Mouse (Mus musculus) left cerebral cortex, adult 11 months (tissue): ENCODE results near the gene Rif1.

Experiments
- DNase-seq: peaks from one replicate; pipeline ENCODE4 v3.0.0; 2022; ENCODE audit warnings: low spot score

Rif1 gene

DNA sequence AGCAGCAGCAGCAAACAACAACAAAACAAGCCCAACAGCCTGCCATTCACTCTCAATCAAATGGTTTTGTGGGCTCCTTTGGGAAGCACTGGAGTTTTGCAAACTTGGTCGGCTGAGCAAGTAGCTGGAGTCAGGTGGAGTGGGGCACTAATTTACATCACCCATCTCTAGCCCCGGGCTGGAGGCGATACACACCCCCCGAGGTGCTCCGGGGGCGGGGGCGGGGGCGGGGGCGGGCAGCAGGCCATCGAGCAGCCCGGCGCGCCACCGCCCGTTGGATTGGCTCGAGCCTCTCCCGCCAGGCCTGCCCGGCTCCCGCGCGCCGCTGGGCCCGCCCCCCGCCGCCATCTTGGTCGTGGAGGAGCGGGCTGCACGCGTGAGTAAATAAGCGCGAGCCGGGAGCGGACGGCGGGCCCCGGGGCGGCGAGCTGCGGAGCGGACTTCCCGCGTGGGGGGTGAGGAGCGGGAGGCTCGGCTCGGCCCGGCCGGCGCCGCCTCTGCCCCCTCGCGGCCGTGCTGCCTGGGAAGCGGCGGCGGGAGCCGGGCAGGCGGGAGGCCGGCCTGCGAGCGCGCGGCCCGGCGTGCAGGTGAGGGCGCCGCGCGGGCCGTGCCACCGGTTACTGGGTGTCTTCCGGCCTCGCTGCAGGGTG, at the start of gene Rif1:
Gene Rif1, plus strand, starts transcription at position 342 of the 650 bp plus-strand sequence.
- DNase-seq = peak; percentile 47

DNA sequence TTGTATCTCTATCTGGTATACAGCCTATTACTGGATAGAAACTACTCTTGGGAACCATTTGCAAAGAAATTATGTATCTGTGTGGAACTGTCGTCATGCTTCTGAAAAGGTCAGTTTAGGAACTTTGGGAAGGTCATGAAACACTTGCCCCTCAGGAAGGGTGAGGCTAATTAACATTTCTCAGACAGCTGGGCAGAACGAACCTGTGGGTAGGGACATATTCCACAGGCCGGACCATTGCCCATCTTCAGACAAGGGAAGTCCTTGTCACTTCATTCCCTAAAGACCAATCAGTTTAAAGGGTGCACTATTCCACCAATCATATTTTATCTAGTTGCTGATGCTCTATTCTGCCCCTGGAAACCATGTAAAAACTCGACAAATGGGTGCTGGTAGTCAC, 45.6 kb upstream of the Rif1 start:
- no peak for DNase-seq

DNA sequence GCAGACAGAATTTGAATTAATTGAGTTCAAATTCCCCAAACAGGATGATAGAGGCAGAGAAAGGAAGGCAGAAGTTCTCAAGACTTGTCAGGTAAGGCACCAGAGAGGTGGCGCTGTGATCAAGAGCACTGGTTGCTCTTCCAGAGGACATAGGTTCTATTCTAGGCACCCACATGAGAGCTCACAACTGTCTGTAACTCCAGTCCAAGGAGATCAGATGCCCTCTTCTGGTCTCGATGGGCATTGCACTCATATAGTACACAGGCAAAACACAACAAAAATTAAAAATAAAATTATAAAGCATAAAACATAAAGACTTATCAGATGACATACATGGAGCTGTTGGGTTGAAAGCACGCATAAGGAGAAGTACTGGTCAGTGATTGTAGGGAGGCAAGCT, 43.2 kb upstream of the Rif1 start:
- no peak for DNase-seq

DNA sequence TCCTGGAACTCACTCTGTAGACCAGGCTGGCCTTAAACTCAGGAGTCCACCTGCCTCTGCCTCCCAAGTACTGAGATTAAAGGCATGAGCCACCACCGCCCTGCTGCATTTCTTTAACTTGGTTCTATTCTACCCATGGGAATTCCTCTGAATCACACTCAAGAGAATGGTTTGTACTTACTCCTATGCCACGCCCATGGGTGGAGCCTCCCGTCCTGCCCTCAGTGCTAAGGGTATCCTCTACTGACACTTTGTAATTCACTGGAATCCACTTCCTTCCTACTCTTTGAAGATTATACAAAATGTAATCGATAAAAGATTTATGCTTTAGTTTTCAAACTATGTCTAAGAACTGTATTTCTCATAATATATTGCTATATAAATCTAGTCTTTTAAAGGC, 41.1 kb upstream of the Rif1 start:
- no peak for DNase-seq

DNA sequence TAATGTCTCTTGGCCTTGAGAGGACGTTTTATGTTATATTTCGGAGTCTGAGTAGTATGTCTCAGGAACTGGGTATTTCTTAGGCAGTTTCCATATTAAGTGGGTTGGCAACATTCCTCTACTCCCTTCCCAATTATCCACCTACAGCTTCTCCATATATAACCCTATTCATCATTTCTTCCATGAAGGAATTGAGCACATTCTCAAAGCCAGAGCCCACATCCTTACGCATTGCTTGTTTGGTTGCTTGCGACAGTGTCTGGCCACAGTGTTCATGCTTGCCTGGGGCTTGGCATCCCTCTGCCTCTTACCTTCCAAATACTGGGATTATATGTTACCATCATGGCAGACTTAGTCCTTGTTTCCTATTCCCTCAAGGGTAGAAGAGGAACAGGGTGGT, 38.0 kb upstream of the Rif1 start:
- DNase-seq = no peak

DNA sequence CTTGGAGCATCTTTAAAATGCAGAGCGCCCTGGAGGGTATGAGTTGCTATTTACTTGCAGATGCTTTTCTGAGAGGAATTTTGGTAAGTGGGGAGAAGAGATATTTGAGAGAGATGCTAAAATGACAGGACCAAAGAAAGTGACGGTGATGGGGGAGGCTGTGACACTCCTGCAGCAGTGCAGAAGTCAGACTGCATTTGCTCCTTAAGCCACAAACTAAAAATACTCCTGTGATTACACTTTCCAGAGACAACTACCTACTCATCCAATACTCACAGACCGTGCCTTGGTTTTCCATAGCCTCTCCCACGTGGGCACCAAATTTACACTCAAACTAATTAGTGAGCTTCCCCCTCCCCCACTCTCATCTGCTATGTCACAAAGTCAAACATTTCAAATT, 37.5 kb upstream of the Rif1 start:
- DNase-seq = no peak

DNA sequence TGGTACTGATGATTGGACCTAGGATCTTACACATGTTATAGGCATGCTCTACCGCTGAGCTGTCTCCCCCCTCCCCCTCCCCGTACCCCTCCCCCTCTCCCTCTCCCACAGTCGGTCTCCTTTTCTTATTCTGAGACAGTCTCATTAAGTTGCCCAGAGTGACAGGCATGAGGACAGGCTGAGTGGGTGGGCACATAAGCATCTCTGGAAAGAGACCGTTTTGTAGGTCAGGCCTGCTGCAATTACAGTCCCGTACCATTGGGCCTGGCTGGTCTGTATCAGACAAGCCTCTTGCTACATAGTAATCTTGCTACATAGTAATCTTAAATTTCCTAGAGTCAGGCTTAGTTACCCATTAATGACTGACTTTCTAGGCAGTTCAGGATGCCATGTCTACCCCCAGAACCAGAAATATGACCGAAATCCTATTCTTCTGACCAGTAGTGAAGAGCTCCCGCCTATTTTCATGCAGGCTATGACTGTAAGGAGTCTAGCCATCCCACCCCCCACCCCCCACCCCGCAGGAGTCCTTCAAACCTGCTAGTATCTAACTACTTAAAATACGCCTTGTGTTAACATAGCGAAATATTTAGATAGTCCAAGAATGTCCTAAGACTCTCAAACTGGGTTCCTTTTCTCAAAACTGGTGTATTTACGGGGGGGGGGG, 35.6 kb upstream of the Rif1 start:
- no peak for DNase-seq

DNA sequence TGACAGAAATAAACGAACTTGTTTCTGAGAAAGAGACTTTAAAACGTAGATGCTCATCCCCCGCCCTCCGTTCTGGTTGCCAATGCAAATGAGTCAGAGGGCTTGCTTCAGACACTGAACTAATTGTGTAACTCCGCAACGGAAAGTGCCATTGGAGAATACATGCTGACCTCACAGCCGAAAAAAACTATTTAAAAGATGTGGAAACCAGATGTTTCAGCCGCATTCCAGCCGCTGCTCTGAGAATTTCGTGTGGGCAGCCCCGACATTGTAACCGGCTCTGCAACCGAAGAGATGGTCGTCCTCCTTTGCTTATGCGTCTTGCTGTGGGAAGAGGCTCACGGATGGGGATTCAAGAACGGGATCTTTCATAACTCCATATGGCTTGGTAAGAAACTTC, 34.8 kb upstream of the Rif1 start, which contains the start of gene Tnfaip6:
Gene Tnfaip6, plus strand, starts transcription at position 128 of the 400 bp plus-strand sequence.
- DNase-seq = peak; percentile 39

DNA sequence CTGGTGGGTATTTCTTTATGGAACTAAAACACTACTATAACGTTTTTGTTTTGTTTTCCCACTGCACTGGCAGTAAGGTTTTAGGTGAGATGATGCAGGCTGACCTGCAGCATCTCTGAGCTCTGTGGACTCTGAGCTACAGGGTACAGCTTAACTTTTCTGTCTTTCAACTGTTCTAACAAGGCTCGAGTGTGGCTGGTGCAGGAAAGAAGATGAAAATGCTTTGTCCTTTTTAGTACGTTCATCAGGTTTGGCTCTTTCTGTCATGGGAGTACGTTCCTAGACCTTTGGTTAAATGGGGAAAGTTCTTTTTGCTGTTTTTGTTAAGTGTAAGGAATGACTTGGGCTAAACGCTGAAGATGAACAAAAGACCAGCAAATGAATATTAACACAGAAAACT, 34.1 kb upstream of the Rif1 start:
- no peak for DNase-seq

DNA sequence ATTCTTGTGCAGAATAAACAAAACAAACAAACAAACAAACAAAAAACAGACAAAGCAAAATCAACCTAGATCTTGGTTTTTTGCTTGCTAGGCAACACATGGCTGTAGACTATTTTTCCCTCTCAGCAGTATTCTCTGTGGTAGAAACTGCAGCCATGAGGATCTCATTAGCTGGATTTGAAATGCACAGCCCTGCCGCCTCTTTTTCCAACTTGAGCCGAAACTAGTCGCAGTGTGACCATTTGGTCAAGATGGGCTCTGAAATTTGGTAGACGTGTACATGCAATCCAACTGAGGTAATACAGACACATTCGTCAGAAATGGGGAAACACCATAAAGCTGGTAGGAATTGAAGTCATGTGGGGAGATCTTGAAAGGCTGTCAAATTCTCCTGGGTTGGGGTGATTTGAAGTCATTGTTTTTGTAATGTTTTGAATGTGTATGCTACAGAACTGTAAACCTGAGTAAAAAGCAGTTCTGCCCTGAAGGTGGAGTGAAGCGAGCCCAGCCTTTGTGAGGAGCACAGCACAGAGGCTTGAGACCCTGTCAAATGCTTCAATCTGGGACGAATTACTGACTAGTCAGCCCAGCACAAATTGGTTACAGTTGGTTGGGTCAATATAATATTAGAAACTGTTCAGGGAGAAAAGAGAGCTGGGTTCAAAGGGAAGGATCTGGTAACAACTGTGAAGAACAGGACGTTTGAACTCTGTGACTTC, 33.4 kb upstream of the Rif1 start:
- no peak for DNase-seq

DNA sequence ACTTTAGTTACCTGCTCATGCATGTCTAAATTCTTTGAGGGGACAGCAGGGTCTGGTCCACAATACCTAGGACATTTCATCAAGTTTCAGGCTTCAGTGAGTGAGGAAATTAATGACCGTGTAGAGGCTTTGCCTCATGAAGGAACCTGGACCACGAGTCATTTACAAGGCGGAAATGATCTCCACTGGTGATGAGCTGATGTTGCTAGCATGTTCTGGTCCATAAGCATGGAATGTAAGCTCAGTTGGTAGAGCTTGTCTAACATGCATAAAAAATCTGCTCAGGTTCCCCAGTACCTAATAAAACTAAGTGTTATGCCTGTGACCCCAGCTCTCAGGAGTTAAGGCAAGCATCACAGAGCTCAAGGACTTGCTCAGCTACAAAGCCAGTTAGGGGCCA, 30.5 kb upstream of the Rif1 start:
- no peak for DNase-seq

DNA sequence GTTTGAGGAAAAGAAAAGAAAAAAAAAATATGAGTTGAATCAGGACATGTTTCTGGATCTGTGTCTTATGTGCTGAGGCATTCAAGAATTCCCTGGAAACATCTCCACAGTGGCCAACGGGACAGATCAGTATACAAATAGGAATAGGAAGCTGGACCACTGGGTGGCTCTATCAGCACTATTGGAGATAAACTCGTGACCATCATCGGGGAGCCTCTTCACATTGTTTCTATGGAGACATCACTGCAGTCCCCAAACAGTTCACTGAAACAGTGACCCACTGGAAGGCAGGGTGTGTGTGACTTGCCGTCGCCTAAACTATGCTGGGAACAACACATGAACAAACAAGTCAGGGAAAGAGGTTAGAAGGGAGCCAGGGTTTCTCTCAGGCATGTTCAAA, 29.9 kb upstream of the Rif1 start:
- no peak for DNase-seq

DNA sequence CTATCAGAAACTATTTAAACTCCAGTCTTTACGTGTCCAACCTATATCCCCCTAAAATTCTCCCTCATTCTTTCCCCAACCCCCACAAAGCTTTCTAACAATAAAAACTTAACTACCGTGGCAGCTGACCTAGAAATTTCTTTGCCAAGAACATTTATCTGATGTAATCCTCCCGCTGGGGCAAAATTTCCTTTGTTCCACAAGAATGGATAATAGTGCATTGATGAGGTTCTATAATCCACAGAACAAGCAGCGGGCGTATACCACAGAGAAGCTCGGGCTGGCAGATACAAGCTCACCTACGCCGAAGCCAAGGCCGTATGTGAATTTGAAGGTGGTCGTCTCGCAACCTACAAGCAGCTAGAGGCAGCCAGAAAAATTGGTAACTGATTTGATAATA, 29.1 kb upstream of the Rif1 start:
- DNase-seq = no peak

DNA sequence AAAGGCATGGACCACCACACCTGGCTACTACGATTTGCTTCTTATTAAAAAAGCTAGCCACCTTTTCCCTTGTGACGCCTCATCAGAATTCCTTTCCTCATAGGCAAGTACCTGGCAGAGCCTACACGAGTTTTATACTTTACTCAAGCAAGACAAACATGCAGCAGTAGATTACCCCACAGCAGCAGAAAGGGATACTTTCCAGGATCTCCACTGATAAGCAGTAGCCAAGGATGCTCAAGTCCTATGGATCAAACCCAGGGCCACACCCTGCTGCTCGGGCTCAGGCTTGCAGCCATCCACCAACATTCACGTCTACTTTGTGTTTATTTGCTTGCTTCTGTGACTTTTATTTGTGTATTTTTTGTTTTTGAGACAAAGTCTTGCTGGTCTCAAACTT, 26.6 kb upstream of the Rif1 start:
- no peak for DNase-seq

DNA sequence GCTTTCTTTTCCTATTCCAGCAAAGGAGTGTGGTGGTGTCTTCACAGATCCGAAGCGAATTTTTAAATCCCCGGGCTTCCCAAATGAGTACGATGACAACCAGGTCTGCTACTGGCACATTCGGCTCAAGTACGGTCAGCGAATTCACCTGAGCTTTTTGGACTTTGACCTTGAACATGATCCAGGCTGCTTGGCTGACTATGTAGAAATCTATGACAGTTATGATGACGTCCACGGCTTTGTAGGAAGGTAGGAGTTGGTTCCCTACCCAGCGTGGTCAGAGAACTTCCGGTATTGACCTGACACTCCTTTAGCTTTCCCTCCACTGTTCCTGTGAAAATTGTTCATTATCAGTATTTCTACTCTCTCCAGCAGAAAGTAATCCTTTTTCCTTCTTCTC, 21.8 kb upstream of the Rif1 start:
- no peak for DNase-seq

DNA sequence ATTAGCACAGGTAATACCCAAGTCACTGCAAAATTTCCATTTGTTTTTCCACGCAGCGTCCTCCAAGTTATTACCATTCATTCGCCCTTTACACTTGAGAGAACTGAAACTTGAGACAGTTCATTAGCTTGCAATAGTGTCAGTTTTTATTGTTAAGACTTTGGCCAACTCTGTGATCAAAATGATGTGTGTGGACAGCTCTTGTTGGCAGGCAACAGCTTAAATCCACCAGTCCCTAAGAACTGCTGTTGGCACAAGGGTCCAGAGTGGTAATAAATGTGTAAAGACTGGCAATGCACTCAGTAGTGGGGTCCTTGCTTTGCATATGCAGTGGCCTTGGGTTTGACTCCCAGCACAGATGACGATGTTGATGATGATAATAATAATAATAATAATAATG, 20.3 kb upstream of the Rif1 start:
- no peak for DNase-seq

DNA sequence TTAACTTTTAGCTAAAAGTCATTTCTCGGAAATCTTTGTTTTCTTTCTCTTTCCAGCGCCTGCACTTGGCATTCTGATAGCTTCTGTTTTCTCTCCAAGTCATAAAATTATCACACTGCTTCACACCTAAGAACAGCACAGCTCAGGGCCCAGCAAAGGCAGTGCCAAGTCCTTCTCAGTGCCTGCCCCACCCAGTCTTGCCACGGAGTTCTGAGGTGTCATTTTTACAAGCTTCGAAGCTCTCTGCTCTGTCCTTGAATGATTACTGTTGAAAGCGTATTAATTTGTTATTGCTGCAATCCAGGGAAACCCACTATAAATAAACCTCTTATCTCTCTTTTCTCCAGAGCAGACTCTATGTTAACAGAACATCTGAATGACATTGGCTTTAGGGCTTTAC, 19.1 kb upstream of the Rif1 start:
- no peak for DNase-seq

DNA sequence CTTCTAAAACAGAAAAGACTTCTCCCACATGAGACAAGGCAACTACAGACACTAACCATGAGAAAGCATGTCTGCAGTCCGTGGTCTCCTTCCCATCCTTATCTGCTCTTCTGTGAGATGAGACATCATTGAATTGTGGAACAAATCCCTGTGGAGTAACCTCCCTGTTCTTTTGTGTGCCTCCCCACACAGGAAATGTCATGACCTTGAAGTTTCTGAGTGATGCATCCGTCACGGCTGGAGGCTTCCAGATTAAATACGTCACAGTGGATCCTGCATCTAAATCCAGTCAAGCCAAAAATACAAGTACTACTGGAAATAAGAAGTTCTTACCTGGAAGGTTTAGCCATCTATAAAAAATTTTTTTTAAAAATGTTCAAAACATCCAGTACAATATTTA, 17.0 kb upstream of the Rif1 start:
- no peak for DNase-seq

DNA sequence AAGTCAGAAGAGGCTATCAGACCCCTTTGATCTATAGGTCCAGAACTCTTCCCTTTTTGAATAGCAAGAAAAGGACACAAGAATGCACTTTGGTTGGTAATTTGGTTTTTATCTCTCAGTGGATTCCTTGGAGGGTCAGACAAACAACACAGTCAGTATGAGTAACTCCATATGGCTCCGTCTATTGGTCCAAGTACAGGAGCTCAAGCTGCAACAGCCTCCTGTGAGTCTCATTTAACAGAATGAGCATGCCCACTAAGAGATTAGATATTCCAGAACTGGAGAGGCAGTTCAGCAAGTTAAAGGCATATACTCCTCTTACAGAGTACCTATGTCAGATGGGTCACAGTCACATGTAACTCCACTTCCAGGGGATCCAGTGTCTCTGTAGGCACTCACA, 15.5 kb upstream of the Rif1 start:
- DNase-seq = no peak

DNA sequence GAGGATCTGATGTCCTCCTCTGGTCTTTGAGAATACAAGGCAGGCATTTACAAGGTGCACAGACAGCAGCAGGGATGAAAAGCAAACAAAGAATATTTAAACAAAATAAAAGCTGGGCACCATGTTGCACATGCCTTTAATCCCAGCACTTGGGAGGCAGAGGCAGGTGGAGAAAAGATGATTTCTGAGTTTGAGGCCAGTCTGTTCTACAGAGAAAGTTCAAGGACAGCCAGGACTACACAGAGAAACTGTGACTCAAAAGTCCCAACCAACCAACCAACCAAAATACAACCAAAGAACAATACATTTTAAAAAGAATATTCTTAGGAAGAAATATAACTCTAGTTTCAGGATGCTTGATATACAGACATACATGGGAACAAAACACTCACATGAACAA, 15.0 kb upstream of the Rif1 start:
- no peak for DNase-seq

DNA sequence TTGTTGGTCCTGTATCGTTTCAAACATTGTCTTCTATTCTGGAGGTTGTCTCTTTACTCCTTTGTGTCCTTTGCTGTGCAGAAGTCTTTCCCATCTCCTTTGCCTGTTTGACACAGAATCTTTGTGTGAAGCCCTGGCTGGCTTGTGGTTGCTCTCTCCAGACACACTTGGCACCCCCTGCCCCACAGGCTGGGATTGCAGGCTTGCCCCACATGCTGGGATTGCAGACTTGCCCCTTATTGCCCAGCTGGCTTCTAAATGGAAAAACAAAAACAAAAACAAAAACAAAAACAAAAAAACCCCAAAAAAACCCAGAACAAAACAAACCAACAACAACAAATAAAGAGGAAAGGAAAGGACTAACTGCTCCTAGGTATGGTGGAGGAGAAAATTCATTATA, 4.0 kb upstream of the Rif1 start:
- DNase-seq = no peak

DNA sequence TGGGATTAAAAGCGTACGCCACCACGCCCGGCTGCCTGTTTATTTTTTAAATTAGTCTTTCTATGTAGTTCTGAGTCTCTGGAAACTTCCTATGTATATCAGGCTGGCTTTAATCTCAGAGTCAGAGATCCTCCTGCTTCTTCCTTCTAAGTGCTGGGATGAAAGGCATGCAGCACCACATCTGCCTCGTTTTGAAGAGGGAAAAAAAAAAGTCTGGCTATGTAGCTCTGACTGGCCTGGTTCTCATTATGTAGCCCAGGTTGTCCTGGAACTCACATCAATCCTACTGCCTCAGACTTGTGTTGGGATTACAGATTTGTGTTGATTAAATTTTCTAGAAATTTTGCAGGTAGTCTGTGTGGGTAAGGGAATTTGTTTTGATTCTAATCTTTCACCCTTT, 1.8 kb upstream of the Rif1 start:
- DNase-seq = no peak

DNA sequence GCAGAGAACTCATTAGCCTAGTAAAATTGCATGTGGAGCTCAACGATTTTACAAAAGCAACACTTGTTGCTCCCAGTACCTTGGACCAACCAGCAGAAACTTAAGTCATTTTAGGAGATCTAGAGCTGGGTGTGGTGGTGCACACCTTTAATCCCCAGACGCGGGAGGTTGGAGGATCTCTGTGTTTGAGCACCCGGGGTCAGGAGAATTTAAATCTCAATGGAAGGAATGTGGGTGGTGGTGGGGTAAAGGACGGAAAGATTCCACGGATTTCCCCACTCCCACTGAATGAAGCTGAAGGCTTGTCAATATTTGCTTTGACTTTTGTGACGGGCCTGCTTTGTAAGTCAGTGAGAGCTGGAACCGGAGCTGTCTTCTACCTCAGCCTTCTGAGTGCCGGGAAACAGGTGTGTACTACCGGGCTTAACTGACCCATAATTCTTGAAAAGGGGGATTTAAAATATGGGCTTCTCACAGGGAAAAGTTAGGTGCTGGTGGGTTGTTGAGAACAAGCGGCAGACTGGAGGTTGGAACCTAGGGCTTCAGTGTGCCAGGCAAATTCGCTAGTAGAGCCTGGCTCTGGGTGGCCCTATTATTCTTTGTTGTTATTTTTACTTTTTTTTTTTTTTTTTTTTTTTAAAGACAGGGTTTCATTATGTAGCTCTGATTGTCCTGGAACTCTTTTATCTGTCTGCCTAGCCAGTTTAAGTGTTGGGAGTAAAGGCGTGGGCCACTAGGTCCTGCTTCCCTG, 1.2 kb upstream of the Rif1 start:
- DNase-seq = no peak
